Mouse (Mus musculus) thymus, postnatal 36 days (tissue): Measurements from ENCODE around the gene Cbr2.

Source experiments
- DNase-seq, 2 experiments: peaks; one replicate each; pipeline ENCODE4 v3.0.0; 2022; ENCODE audit warnings: mixed read lengths in 2 of 2

The Cbr2 gene

DNA sequence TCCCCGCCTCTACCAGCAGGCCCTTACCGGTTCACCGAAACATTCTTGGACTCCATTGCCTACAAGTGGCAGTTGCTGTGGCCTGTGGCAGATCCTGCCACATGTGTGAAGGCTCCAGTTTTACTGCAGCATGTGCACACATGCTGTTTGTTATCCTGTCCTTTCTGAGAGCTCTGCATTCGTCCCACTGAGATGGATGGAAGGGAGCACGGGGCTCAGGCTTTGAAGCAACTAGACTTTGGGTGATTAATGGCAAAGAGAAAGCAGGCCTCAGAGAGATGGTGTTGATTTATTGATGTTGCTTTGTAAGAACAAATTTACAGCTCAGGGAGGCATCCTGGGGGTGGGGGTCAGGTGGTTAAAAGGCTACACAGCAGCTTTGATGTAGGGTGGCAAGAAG, 21.2 kb downstream of the Cbr2 start:
- no peak for DNase-seq

DNA sequence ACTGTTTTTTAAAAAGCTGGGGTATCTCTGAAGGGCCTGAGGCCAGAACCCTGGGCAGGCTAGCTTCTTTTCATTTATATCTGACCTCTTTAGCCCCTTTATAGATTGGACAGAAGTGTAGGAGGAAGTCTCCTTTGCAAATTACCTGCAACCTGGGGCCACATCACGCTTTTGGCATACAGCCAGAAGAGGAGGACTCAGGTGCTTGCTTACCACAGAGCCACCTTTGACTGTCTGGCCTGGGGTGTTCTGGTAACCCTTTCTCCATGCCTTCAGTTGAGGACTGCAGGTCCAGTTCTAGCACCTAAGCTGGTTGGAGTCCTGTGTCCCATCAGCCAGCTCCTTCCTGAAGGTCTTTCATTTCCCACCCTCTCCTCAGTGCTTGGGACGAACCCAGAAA, 22.4 kb downstream of the Cbr2 start:
- DNase-seq, result no peak

DNA sequence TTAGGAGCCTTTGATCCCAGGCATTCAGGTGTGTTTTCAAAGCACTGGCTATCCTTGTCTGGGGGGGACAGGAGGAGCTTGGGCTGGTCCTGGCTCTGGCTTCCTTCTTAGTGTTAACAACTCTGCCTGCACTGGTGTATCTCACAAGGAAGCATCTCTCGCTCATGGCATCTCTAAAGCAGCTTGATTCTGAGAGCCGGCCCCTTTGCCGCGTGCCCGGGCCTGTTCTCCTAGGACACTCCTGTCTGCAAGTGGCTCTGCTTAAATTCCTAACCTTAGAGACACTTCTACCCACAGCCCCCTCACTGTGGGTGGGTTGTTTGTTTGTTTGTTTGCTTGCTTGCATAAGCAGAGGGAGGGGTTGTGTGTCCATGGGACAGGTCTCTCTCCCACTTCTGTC, 23.9 kb downstream of the Cbr2 start:
- no peak for DNase-seq

DNA sequence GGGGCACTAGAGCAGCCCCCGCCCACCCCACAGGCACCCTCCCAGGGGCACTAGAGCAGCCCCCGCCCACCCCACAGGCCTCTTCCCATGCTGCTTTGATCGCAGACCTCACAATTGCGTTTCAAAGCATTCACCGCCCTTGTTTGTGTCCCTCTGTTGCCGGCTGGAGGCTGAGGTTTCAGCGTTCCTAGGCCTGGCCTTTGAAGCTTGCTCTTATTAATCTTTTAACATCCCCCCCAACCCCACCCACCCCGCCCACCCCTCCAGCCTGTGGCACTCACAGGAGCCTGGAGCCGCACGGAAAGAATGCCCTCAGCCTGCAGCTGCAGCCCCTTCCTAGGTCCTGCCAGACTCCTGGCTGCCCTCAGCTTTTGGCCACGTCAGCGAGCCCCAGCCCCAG, 24.7 kb downstream of the Cbr2 start:
- DNase-seq, result no peak

DNA sequence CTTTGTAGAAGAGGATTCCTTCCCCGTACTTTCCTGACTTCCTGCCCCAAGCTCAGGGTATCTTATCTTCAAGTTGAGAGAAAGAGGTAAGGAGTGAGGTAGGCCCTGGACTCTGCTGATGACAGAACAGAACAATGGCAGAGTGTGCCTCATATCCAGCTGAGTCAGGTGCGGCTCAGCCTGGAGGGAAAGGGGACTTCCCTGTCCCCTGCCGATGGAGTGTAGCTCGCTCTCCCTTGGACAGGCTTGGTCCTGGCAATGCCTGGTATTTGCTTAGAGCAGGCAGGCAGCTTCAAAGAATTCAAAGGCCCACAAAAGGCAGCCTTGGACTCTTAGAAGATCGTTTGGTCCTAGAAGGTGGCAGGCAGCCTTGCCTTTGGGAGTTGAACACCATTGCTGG, 25.8 kb downstream of the Cbr2 start:
- no peak for DNase-seq

DNA sequence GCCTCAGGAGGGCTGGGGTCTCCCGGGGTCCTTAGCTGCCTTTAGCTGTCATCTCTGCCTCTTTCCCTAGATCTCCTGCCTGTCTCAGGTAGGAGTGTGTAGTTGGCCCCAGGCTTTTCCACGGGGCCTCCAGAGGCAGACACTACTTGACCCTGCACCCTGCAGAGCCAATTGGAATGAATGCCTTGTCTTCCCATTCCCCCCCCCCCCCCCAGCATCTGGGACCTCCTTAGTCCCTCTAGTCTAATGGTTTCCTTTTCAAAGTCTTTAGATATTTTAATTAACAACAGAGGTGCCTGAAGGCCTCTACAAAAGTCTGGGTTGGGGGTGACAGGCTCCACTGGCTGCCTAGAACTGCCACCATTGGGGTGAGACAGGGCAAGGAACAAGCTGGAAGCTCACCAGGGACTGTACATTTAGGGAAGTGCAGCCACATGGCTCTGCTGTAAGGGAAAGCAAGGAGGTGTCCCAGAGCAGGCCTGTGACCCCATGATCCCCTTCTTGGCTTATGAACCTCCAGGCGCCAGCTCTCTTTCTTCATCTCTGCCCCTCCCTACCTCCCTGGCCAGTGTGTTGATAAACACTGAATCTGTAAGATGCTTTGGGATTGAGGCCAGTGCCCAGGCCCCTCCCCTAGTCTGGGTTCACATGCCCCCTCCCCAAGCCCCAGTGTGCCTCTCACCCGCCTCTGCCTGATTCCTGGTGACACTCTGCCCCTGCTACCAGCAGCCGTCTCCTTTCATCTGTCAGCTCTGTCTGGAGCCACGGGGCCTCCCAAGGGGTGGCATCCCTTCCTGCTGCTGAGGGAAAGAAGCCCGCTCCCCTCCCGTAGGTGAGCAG, 27.2 kb downstream of the Cbr2 start:
- no peak for DNase-seq

DNA sequence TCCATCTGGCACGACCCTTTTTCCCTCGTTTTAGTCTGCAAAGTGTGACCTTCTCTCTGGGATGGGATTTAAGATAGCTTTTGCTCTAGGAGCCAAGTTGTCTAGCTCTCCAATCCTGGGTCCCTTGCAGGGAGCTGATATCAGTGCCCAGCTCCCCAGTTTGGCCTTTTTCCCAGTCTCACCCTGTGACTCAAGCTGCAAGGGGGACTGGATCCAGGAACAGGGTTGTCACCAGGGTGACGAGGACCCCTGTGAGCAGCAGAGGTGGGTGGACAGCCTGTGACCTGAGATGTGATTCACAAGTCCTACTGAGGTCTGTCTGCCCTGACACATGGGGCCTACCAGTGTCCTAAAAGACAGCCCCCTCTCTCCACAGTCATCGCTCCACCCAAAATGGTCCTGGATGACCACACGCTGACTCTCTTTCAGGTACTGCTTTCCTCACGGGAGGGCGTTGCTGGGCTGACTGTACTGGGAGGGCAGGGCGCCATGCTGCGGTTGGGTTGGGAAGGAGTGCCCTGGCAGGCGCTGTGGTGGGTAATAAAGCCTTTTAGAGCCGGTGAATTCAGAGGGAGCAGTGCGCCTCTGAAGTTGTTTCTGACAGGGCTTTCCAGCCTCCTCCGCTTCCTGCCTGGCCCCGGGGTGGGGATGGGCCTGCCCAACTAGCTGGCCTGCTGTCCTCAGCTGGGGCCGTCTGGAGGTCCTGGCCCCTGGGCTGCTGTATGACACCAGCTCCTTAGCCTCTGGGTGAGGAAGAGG, 28.0 kb downstream of the Cbr2 start:
- DNase-seq, result no peak

DNA sequence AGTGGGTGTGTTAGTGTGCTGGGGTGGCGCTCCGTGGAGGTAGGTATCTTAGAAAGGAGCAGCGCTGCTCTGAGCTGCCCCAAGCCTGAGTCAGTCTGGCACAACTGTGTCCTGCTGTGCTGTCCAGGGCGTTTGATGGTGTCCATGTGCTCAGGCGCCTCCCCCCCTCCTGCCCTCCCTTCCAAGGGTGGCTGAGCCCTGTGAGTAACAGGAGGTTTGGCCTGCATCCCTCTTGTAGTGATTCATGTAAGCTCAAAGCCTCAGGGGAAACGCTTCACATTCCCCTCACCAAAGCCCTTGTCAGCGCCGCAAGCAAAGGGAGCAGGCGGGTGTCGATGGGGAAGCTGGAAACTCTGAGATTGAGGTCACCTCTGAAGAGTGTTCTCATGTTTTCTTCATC, 34.2 kb downstream of the Cbr2 start:
- DNase-seq, result no peak

DNA sequence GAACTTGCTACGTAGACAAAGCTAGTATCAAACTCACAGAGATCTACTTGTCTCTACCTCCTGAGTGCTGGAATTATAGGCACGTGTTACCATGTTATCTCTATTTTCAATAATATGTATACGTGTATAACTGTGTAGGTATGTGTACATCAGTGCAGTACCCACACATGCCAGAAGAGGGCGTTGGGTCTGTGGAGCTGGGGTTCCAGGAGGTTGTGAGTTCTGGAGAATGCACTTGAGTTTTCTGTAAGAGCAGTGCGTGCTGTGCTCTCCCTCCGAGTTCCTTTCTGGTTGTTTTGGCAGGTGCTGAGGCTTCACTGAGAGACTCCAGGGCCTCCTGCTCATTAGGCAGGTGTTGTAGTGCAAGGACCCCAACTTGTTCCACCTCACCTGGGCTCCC, 35.3 kb downstream of the Cbr2 start:
- DNase-seq, result no peak

DNA sequence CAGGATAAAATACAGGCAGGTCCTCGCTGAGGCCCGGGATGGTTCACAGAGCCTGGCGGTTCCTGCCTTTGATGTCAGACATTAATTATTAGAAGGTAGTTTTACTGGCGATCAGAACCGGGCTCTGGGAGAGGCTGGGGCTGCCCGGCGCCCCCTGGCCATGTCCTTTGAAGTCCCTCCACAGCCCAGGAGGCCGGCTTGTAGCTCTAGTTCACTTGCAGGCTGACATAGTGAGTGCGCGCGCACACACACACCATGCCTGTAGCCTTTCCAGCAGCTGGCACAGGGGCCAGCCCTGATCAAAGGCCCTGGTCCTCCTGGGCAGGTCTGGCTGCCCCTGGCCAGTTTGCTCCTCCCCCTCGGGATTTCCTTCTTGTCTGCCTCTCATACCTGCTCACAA, 36.3 kb downstream of the Cbr2 start:
- no peak for DNase-seq

DNA sequence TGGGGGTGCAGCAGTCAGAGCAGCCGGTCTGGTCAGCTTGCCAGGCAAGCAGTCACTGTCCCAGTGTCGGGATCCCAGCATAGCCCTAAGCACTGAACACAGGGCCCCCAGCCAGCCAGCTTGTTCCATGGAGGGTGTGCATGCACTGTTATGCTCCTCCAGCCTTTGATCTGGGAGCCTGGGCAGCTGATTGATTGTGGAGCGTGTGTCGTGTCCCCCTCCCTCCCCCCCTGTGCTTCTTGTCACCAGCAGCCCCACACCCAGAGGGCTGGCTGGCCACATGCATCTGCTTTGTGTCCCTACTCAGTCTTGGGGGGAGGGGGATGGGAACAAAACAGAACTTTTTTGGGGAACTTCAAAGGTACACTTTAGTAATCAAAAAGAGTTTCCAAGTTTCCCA, 36.7 kb downstream of the Cbr2 start:
- DNase-seq, result no peak

DNA sequence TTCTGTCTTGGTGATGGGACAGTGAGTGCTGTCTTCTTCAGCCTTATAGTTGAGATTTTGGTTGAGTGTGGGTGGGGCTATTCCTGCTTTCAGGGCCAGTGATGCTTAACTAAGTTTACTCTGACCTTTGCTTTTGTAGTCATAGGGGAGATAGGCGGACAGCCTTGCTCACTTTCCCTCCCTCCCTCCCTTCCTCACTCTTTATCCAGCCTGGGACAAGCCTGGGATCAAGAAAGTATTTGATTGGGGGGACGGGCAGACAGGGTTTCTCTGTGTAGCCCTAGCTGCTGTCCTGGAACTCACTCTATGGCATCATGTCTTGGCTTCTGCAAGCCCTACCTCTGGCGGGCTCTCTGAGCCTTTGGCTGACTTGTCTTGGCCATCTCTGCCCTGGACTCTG, 38.5 kb downstream of the Cbr2 start:
- no peak for DNase-seq

DNA sequence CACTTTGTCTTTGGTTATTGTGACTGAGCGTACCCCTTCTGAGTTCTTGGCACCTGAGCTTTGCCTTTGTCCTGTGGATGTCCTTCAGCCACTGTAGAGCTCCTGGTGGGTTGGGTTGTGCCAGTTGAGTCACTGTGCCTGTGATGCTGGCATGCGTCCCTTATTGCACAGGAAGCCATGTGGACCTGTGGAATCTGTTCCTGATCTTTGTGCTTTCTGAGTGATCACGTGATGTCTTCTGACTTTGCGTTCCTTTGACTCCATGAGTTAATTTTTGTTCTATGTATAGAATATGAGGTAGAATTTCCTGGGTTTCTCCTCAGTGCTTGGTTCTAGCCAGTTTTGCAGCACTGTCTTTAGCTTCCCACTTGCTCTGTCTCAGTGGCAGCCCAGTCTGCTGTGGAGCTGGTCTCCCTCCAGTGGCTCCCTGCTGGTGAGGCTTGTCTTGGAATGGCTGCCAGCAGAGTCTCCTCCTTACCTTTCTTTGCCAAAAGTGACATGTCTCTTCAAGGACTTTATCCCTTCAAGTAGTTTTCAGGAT, 39.4 kb downstream of the Cbr2 start:
- DNase-seq, result no peak

DNA sequence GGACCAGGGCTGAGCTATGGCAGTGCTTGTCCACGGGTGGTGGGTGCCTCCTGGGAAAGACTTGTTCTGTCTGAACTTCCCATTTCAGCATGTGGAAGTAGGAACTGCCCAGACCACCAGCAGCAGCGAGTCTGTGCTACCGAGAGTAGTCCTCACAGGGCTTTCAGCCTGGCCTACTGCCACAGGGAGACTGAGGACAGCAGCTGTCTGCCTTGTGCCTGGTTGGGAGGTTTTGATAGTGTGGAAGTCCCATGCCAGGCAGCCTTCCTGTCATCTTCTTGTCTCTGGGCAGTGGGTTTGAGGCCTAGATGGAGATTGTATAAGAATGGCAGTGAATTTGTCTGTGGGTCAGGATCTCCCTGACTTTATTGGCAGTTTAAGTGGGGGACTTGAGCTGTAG, 42.5 kb downstream of the Cbr2 start:
- no peak for DNase-seq

DNA sequence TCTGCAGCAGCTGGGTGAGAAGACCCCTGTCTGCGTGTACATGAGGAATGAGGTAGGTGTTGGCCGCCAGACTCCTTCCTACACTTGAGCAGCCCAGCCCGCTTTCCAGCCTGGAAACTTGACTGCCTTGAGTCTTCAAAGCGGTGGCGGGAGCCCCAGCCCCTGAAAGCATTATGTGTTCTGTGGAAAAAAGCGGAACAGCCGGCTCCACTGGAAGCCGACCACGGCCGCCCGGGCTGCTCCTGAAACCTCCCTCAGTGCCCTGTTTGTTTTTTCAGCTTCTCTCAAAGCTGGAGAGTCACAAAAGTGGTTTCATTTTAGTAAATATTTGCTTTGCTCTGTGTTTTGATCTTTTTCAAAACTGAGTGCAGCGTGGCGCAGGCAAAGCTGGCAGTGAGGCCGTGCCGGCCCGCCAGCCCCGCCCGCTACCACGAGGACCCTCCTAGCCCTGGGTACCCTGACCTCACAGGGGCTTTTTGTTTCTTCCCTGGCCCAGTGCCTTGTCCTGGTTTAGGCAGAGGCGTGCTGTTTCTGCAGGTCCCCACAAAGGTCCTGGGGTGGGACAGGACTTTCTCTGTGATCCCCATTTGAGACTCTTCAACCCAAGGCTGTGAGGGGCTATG, 45.2 kb downstream of the Cbr2 start:
- no peak for DNase-seq

DNA sequence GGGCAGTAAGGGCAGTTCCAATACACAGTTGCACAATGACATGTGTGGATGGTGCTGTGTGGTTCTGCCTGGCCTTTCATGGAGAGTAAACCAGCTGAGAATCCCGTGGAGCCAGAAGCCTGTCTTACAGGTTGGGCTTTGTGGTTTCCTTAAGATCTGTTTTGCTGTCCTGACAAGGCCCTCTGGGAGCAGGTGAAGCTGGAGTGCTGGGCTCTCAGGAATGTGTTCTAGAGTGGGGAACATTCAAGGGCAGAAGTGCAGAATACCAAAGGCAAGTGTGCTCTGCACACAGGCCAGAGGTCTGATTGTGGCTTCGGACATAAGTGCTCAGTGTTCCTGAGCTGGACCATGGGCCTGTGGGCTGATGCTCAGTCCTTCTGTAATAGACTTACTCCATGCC, 47.3 kb downstream of the Cbr2 start:
- DNase-seq, result no peak

DNA sequence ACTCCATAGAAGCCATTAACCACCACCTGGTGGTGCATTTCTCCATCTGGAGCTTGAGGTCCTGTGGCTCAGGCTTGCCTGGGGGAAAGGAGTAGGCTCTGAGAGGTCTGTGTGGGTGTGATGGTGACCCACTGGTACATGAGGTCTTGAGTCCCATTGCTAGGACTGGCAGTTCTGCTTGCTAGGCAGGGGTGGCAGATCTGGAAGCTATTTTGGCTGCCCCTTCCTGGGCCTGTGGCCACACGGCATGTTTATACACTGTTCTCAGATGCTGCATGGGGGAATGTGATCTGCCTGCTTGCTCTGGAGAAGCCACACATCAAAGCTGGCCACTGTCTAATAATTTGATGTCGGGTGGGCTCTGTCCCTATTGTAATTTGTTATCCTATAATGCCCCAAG, 47.8 kb downstream of the Cbr2 start:
- no peak for DNase-seq

DNA sequence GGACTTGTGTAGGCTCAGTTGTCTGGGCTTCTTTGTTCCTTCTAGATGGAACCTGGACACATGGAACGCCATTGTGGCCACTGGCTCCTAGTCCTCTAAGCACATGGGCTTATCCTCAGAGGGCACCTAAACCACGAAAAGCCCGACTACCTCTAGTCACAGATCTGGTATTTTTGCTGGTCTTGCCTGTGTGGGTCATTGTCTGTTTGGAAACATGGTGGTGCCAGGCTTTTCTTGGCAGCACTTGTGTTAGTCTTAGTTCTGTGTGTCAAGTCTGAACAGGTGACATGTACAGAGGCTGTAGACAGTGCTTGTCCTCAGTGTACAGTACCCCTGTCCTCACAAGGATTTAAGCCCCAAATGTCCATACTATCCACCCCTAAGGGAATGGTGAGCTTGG, 48.4 kb downstream of the Cbr2 start:
- no peak for DNase-seq

DNA sequence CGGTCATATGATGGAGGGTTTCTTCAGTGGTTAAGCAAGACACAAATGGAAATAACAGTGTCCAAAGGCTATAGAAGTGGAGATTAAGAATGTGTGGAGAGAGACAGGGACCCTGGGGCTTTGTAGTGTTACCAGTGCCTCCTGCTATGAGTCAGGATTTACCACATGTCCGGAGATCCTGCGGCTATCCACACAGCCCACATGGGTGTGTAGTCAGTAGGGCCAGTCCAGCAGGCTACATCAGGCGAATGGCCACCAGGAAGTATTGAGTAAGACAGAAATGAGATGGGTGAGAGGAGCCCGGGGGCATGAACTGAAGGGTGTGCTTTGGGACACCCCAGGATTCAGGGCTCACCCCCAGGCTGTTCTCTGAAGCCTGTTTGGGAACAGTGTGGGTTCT, 49.2 kb downstream of the Cbr2 start:
- DNase-seq, result no peak

DNA sequence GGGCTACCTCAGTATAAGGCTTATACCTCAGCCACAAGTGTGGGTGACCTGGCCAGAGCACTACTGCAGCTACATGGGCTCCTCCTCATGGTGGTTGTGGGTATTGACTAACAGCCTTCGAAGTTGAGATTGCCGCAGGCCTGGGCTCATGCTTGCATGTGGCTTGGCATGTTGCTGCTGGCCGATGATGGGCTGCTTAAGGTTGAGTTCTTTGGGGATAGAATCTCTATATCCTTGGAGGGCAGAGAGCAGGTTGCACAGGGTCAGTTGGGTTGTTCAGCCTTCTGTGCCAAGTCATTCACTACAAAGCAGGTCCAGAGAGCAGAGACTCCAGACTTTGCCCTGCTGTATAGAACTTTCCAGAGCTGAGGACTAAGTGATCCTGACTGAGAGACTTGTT, 52.0 kb downstream of the Cbr2 start:
- DNase-seq, result peak in 1 of 2 experiments; percentile 13
